Mouse (Mus musculus): ENCODE results near the gene Fhad1. TPM values are rescaled to one million over a fixed set of nuclear protein-coding genes. Genes with fewer than 3 reads are reported as not detected.

Gene Fhad1
- total RNA-seq, 2 experiments from 2014 or later: 8.7 to 8.8 TPM

- peak in 1 of 2 experiments; percentile 44 for DNase-seq (ENCODE audit: extremely low spot score in 1 of 2, low spot score in 1 of 2)
Observed at GRCm38 (mm10) chr4:141983689-141984088, 31.2 kb downstream of the Fhad1 start.

- no peak for DNase-seq (ENCODE audit: extremely low spot score in 1 of 2, low spot score in 1 of 2)
Observed at GRCm38 (mm10) chr4:141981475-141981874, 33.4 kb downstream of the Fhad1 start.

GRCm38 (mm10) chr4:141978582-141978981, 36.3 kb downstream of the Fhad1 start:
- DNase-seq (ENCODE audit: extremely low spot score in 1 of 2, low spot score in 1 of 2): no peak

GRCm38 (mm10) chr4:141977346-141977745, 37.5 kb downstream of the Fhad1 start:
- DNase-seq (ENCODE audit: extremely low spot score in 1 of 2, low spot score in 1 of 2): no peak

GRCm38 (mm10) chr4:141976163-141976562, 38.7 kb downstream of the Fhad1 start:
- DNase-seq (ENCODE audit: extremely low spot score in 1 of 2, low spot score in 1 of 2): peak in 1 of 2 experiments; percentile 71

GRCm38 (mm10) chr4:141964575-141964974, 50.3 kb downstream of the Fhad1 start:
- DNase-seq (ENCODE audit: extremely low spot score in 1 of 2, low spot score in 1 of 2): peak; percentile 70 to 80

- DNase-seq (ENCODE audit: extremely low spot score in 1 of 2, low spot score in 1 of 2): no peak
Observed at GRCm38 (mm10) chr4:141963907-141964306, 51.0 kb downstream of the Fhad1 start.

GRCm38 (mm10) chr4:141962811-141963685, 51.8 kb downstream of the Fhad1 start:
- peak; percentile 51 to 73 for DNase-seq (ENCODE audit: extremely low spot score in 1 of 2, low spot score in 1 of 2)

GRCm38 (mm10) chr4:141960037-141960436, 54.8 kb downstream of the Fhad1 start:
- no peak for DNase-seq (ENCODE audit: extremely low spot score in 1 of 2, low spot score in 1 of 2)

- DNase-seq (ENCODE audit: extremely low spot score in 1 of 2, low spot score in 1 of 2): no peak
Observed at GRCm38 (mm10) chr4:141959615-141960014, 55.3 kb downstream of the Fhad1 start.

GRCm38 (mm10) chr4:141958614-141959375, 56.1 kb downstream of the Fhad1 start:
- DNase-seq (ENCODE audit: extremely low spot score in 1 of 2, low spot score in 1 of 2): no peak

- peak; percentile 72 to 90 for DNase-seq (ENCODE audit: extremely low spot score in 1 of 2, low spot score in 1 of 2)
Observed at GRCm38 (mm10) chr4:141958188-141958587, 56.7 kb downstream of the Fhad1 start.

GRCm38 (mm10) chr4:141957740-141958139, 57.1 kb downstream of the Fhad1 start:
- DNase-seq (ENCODE audit: extremely low spot score in 1 of 2, low spot score in 1 of 2): no peak

GRCm38 (mm10) chr4:141956931-141957330, 58.0 kb downstream of the Fhad1 start:
- DNase-seq (ENCODE audit: extremely low spot score in 1 of 2, low spot score in 1 of 2): no peak

GRCm38 (mm10) chr4:141954770-141955720, 59.8 kb downstream of the Fhad1 start:
- no peak for DNase-seq (ENCODE audit: extremely low spot score in 1 of 2, low spot score in 1 of 2)

- DNase-seq (ENCODE audit: extremely low spot score in 1 of 2, low spot score in 1 of 2): no peak
Observed at GRCm38 (mm10) chr4:141953859-141954258, 61.0 kb downstream of the Fhad1 start.

GRCm38 (mm10) chr4:141953291-141953690, 61.6 kb downstream of the Fhad1 start:
- no peak for DNase-seq (ENCODE audit: extremely low spot score in 1 of 2, low spot score in 1 of 2)

GRCm38 (mm10) chr4:141952824-141953223, 62.1 kb downstream of the Fhad1 start:
- DNase-seq (ENCODE audit: extremely low spot score in 1 of 2, low spot score in 1 of 2): no peak

GRCm38 (mm10) chr4:141952114-141952513, 62.8 kb downstream of the Fhad1 start:
- DNase-seq (ENCODE audit: extremely low spot score in 1 of 2, low spot score in 1 of 2): no peak

- DNase-seq (ENCODE audit: extremely low spot score in 1 of 2, low spot score in 1 of 2): no peak
Observed at GRCm38 (mm10) chr4:141949436-141949835, 65.4 kb downstream of the Fhad1 start.

Measured in layer of hippocampus, postnatal 25 days (tissue).